Mouse (Mus musculus): ENCODE data around the gene Caskin2. TPM values are rescaled to one million over a fixed set of nuclear protein-coding genes. Genes with fewer than 3 reads are reported as not detected.

The Caskin2 gene
- polyA plus RNA-seq, 1 experiment from 2014 or later: 6.6 TPM

- DNase-seq (ENCODE audit: low spot score) (no peak), ATAC-seq (ENCODE audit: low FRiP score, low TSS enrichment) (no peak)
- Histone ChIP-seq H3K36me3 (ENCODE audit: control insufficient read depth, insufficient read depth, low read length) (no peaks in the 10 kb centered on the region), H3K27ac (replicated peaks) (no peak overlapping the region; the same call in 1 of the 2 replicates), H3K4me2 (replicated peaks; ENCODE audit: low read depth) (no peak overlapping the region), H3K9ac (ENCODE audit: low read length) (no peak overlapping the region), H3K9me3 (ENCODE audit: control insufficient read depth, low read length) (no peaks in the 10 kb centered on the region), H3K27me3 (ENCODE audit: control insufficient read depth, insufficient read depth, low read length) (no peaks in the 10 kb centered on the region), H3K4me3 (ENCODE audit: low read depth, low read length) (no peak overlapping the region), H3K4me1 (replicated peaks; ENCODE audit: control insufficient read depth, insufficient read depth) (peaks cover 9% of the 10 kb centered on the region)
- 47% methylated on average over 4 of the region's 4 CpGs for WGBS
- no peak for TF ChIP-seq EP300 (optimal IDR thresholded peaks at IDR 0.05)
Measured at GRCm38 (mm10) chr11:115774653-115775052, 38.8 kb downstream of the Caskin2 start.

GRCm38 (mm10) chr11:115768896-115769295 is 44.5 kb downstream of the Caskin2 start:
- Histone ChIP-seq H3K4me1 (replicated peaks; ENCODE audit: control insufficient read depth, insufficient read depth) (0 out of 2 replicates have a peak, but pooled peaks cover 3% of the 10 kb centered on the region), H3K9me3 (ENCODE audit: control insufficient read depth, low read length) (no peaks in the 10 kb centered on the region), H3K4me2 (replicated peaks; ENCODE audit: low read depth) (no peak overlapping the region), H3K36me3 (ENCODE audit: control insufficient read depth, insufficient read depth, low read length) (no peaks in the 10 kb centered on the region), H3K27ac (replicated peaks) (no peak overlapping the region), H3K27me3 (ENCODE audit: control insufficient read depth, insufficient read depth, low read length) (no peaks in the 10 kb centered on the region), H3K9ac (ENCODE audit: low read length) (no peak overlapping the region), H3K4me3 (ENCODE audit: low read depth, low read length) (no peak overlapping the region)
- DNase-seq (ENCODE audit: low spot score) (no peak), ATAC-seq (ENCODE audit: low FRiP score, low TSS enrichment) (no peak)
- TF ChIP-seq CTCF (IDR thresholded peaks at IDR 0.05; ENCODE audit: low read depth) (no peak), EP300 (optimal IDR thresholded peaks at IDR 0.05) (no peak)
- WGBS: 88% methylated on average over 3 of the region's 3 CpGs

GRCm38 (mm10) chr11:115766981-115767380 is 46.5 kb downstream of the Caskin2 start:
- H3K9ac ChIP-seq (ENCODE audit: low read length): no peak overlapping the region
- DNase-seq (ENCODE audit: low spot score): no peak
- TF ChIP-seq EP300 (optimal IDR thresholded peaks at IDR 0.05) (no peak), CTCF (IDR thresholded peaks at IDR 0.05; ENCODE audit: low read depth) (no peak)
- no peak for ATAC-seq (ENCODE audit: low FRiP score, low TSS enrichment)
- no peak overlapping the region; the same call in 1 of the 2 replicates for H3K27ac ChIP-seq (replicated peaks)
- H3K9me3 ChIP-seq (ENCODE audit: control insufficient read depth, low read length): no peaks in the 10 kb centered on the region
- H3K36me3 ChIP-seq (ENCODE audit: control insufficient read depth, insufficient read depth, low read length): no peaks in the 10 kb centered on the region
- H3K4me3 ChIP-seq (ENCODE audit: low read depth, low read length): no peak overlapping the region
- peak overlapping the region; percentile 79 for H3K4me2 ChIP-seq (replicated peaks; ENCODE audit: low read depth)
- no peaks in the 10 kb centered on the region for H3K27me3 ChIP-seq (ENCODE audit: control insufficient read depth, insufficient read depth, low read length)
- WGBS: 72% methylated on average over 8 of the region's 8 CpGs
- H3K4me1 ChIP-seq (replicated peaks; ENCODE audit: control insufficient read depth, insufficient read depth): 0 out of 2 replicates have a peak, but pooled peaks cover 3% of the 10 kb centered on the region

GRCm38 (mm10) chr11:115766356-115766943 is 47.0 kb downstream of the Caskin2 start:
- ATAC-seq (ENCODE audit: low FRiP score, low TSS enrichment): no peak
- WGBS: 37% methylated on average over 13 of the region's 13 CpGs
- H3K27ac ChIP-seq (replicated peaks): peak overlapping the region; percentile 93

DNA sequence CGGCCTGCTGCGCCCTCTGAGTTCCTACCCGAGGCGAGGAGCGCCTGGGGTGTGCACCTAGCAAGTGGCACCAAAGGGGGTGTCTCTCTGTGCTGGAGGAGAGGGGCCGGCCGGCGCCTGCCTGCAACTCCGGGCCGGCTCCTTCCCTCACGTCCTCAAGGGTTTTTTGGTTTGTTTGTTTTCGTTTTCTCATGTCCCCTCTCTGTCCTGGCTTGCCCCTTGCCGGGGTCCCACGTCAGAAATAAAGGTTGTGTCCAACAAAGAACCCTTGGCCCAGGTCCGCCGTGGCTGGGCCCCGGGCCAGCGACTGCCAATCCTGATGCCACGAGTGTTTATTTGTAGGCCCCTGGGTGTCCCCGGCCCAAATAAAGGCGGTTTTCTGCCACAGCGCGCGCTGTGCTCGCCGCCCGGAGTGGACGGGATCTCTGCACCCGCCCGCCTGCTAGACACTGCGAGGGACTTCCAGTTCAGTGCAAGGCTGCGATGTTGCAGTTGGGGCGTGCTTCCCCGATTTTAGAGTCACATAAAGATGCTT is 47.8 kb downstream of the Caskin2 start:
- ATAC-seq (ENCODE audit: low FRiP score, low TSS enrichment) (peak; percentile 82), DNase-seq (ENCODE audit: low spot score) (peak; percentile 60)
- Histone ChIP-seq H3K9me3 (ENCODE audit: control insufficient read depth, low read length) (no peaks in the 10 kb centered on the region), H3K27ac (replicated peaks) (peak overlapping the region; percentile 93), H3K4me2 (replicated peaks; ENCODE audit: low read depth) (peak overlapping the region; percentile 79), H3K4me3 (ENCODE audit: low read depth, low read length) (peak overlapping the region; percentile 84), H3K27me3 (ENCODE audit: control insufficient read depth, insufficient read depth, low read length) (no peaks in the 10 kb centered on the region), H3K36me3 (ENCODE audit: control insufficient read depth, insufficient read depth, low read length) (no peaks in the 10 kb centered on the region), H3K9ac (ENCODE audit: low read length) (peak overlapping the region; percentile 92), H3K4me1 (replicated peaks; ENCODE audit: control insufficient read depth, insufficient read depth) (0 out of 2 replicates have a peak, but pooled peaks cover 3% of the 10 kb centered on the region)
- no peak for TF ChIP-seq EP300 (optimal IDR thresholded peaks at IDR 0.05)
- no peak; the same call in 1 of the 2 replicates for TF ChIP-seq CTCF (IDR thresholded peaks at IDR 0.05; ENCODE audit: low read depth)
- WGBS: under 1% methylated on average over 34 of the region's 34 CpGs

More at GRCm38 (mm10) chr11:115766356-115766943, 47.0 kb downstream of the Caskin2 start:
- H3K36me3 ChIP-seq (ENCODE audit: control insufficient read depth, insufficient read depth, low read length): no peaks in the 10 kb centered on the region
- 0 out of 2 replicates have a peak, but pooled peaks cover 3% of the 10 kb centered on the region for H3K4me1 ChIP-seq (replicated peaks; ENCODE audit: control insufficient read depth, insufficient read depth)
- TF ChIP-seq CTCF (IDR thresholded peaks at IDR 0.05; ENCODE audit: low read depth): 0 out of 2 replicates have a peak, but pooled peaks have one; percentile 8
- no peak for TF ChIP-seq EP300 (optimal IDR thresholded peaks at IDR 0.05)
- H3K4me3 ChIP-seq (ENCODE audit: low read depth, low read length): peak overlapping the region; percentile 84
- H3K4me2 ChIP-seq (replicated peaks; ENCODE audit: low read depth): peak overlapping the region; percentile 79
- no peaks in the 10 kb centered on the region for H3K9me3 ChIP-seq (ENCODE audit: control insufficient read depth, low read length)
- H3K27me3 ChIP-seq (ENCODE audit: control insufficient read depth, insufficient read depth, low read length): no peaks in the 10 kb centered on the region
- H3K9ac ChIP-seq (ENCODE audit: low read length): peak overlapping the region; percentile 92
- no peak for DNase-seq (ENCODE audit: low spot score)

DNA sequence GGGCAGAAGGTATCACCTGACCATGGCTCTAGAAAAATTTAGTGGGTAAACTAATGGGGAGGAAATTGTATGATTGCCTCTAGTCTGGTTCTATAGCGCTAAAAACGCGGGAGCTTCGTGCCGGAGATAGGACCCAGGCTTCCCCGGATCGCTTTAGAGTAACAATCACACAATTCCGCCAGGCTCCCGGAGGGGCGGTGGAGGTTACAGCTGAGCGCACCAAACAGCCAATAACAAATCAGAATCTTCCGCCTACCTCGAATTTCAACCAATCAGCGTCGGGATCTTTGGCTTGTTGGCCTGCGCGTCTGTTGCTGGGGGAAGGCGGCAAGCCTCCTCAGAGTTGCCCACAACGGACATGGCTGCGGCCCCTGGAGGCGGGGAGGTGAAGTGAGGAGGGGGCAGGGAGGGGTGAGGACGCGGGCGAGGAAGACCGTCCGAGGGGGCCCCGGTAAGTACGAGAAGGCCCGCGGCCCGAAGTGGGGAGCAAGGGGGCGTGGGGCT is 48.3 kb downstream of the Caskin2 start, which contains the start of gene Tmem94:
Tmem94 (plus strand) TSS at position 331 of the 504 bp plus-strand sequence.
- Histone ChIP-seq H3K36me3 (ENCODE audit: control insufficient read depth, insufficient read depth, low read length) (no peaks in the 10 kb centered on the region), H3K27ac (replicated peaks) (peak within 1 kb of the TSS; percentile 93), H3K9ac (ENCODE audit: low read length) (peak within 1 kb of the TSS; percentile 92), H3K9me3 (ENCODE audit: control insufficient read depth, low read length) (no peaks in the 10 kb centered on the region), H3K4me2 (replicated peaks; ENCODE audit: low read depth) (peak within 1 kb of the TSS; percentile 79), H3K4me3 (ENCODE audit: low read depth, low read length) (peak within 1 kb of the TSS; percentile 84), H3K27me3 (ENCODE audit: control insufficient read depth, insufficient read depth, low read length) (no peaks in the 10 kb centered on the region), H3K4me1 (replicated peaks; ENCODE audit: control insufficient read depth, insufficient read depth) (0 out of 2 replicates have a peak, but pooled peaks cover 3% of the 10 kb centered on the region)
- under 1% methylated on average over 32 of the region's 32 CpGs for WGBS
- TF ChIP-seq CTCF (IDR thresholded peaks at IDR 0.05; ENCODE audit: low read depth): peak; percentile 58
- TF ChIP-seq EP300 (optimal IDR thresholded peaks at IDR 0.05): peak; percentile 98
- ATAC-seq (ENCODE audit: low FRiP score, low TSS enrichment): peak; percentile 96
- peak; percentile 96 for DNase-seq (ENCODE audit: low spot score)

All from stomach, postnatal 0 days (tissue).